Mouse (Mus musculus) neural tube, embryonic 12.5 days (tissue): ENCODE data around the gene Eci1. TPM values are rescaled to one million over a fixed set of nuclear protein-coding genes. Genes with fewer than 3 reads are reported as not detected.

ENCODE experiments used
- polyA plus RNA-seq: library from polyadenylated mRNA; unstranded; fragments of >200 nt; fragmentation: Nextera tagmentation; extraction: Ambion mirVana; gene quantifications from 2 replicates; pipeline ENCODE4 v1.2.1, GENCODE M21; 2016

Gene Eci1
- polyA plus RNA-seq, 1 experiment from 2014 or later = 67.9 TPM

Other genes starting within 250 kb of the Eci1 start
- gene Tbc1d24, start 221.1 kb upstream of the Eci1 start, polyA plus RNA-seq = 12.4 and 13.0 TPM in 2 replicates
- gene Ntn3, start 217.1 kb upstream of the Eci1 start, polyA plus RNA-seq = 9.0 and 10.6 TPM in 2 replicates
- gene Tedc2, start 205.8 kb upstream of the Eci1 start, polyA plus RNA-seq = 13.5 and 14.2 TPM in 2 replicates
- 53.5 and 54.8 TPM in 2 replicates for gene Ccnf, start 175.2 kb upstream of the Eci1 start, polyA plus RNA-seq
- 0.13 and 0.22 TPM in 2 replicates for gene Abca17, start 75.6 kb upstream of the Eci1 start, polyA plus RNA-seq
- gene Abca3, start 74.7 kb upstream of the Eci1 start, polyA plus RNA-seq = 22.9 and 25.8 TPM in 2 replicates
- gene Rnps1, start 12.1 kb upstream of the Eci1 start, polyA plus RNA-seq = 333 and 341 TPM in 2 replicates
- gene Dnase1l2, start 16.5 kb downstream of the Eci1 start, polyA plus RNA-seq = 3.4 and 4.4 TPM in 2 replicates
- gene E4f1, start 43.7 kb downstream of the Eci1 start, polyA plus RNA-seq = 37.9 and 38.5 TPM in 2 replicates
- gene Pgp, start 43.8 kb downstream of the Eci1 start, polyA plus RNA-seq = 58.6 and 62.7 TPM in 2 replicates
- 0.28 TPM in 2 replicates for gene Bricd5, start 47.2 kb downstream of the Eci1 start, polyA plus RNA-seq
- gene Mlst8, start 52.4 kb downstream of the Eci1 start, polyA plus RNA-seq = 33.8 and 34.9 TPM in 2 replicates
- gene Caskin1, start 62.0 kb downstream of the Eci1 start, polyA plus RNA-seq = 23.2 and 25.4 TPM in 2 replicates
- 83.4 and 84.0 TPM in 2 replicates for gene Traf7, start 101.3 kb downstream of the Eci1 start, polyA plus RNA-seq
- 1.6 and 2.2 TPM in 2 replicates for gene Rab26, start 107.6 kb downstream of the Eci1 start, polyA plus RNA-seq
- 23.0 and 26.5 TPM in 2 replicates for gene Pkd1, start 123.2 kb downstream of the Eci1 start, polyA plus RNA-seq
- gene Tsc2, start 206.0 kb downstream of the Eci1 start, polyA plus RNA-seq = 66.5 and 75.0 TPM in 2 replicates
- gene Nthl1, start 206.0 kb downstream of the Eci1 start, polyA plus RNA-seq = 10.5 and 12.4 TPM in 2 replicates
- gene Slc9a3r2, start 223.7 kb downstream of the Eci1 start, polyA plus RNA-seq = 36.9 and 37.7 TPM in 2 replicates
- not detected in 2 replicates for gene Npw, start 231.8 kb downstream of the Eci1 start, polyA plus RNA-seq
- gene Zfp598, start 243.0 kb downstream of the Eci1 start, polyA plus RNA-seq = 24.1 and 27.2 TPM in 2 replicates